Mouse (Mus musculus): ENCODE results near the gene Oog3. TPM values are rescaled to one million over a fixed set of nuclear protein-coding genes. Genes with fewer than 3 reads are reported as not detected.

Oog3 gene
- total RNA-seq (2021): not detected in 2 replicates
- long read RNA-seq: 0 reads

DNA sequence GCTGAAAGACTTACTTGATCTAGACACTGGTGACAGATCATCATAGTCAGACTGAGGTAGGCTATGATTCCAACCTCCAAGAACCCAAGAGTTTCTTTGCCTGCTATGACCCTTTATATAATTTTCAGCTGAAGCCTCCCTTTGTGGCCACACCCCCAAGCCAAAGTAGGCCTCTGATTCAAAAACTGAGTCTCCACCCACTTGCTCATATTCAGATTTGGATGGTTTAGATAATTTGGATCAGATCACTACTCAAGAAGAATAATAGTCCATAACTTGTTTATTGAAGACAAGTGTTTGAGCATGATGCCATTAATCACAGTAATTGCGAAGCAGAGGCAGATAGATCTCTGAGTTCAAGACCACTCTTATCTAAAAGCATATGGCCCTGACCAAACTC lies at the start of gene Oog3:
TSS of gene Oog3 (minus strand) at position 101 of the 400 bp plus-strand sequence.
- no peak for DNase-seq

DNA sequence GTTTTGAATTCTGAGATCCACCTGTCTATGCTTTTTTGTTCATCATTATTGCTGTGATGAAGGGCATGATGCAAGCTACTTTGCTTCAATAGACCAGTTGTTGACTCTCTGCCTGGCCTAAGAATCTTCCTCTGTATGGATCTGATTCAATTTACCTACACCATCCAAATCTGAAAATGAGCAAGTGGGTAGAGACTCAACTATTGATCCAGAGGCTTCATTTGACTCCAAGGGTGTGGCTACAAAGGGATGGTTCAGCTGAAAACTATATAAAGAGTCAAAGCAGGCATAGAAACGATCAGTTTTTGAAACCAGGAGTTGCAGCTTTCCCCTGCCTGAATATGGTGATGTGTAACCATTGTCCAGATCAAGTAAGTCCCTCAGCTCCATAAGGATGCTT lies 28.0 kb upstream of the Oog3 start, which contains the start of gene Oog2:
TSS of gene Oog2 (plus strand) at position 301 of the 400 bp plus-strand sequence.
- no peak for DNase-seq

Other genes starting within 250 kb of the Oog3 start
- not detected in 2 replicates for gene Pramef25, start 211.6 kb downstream of the Oog3 start, total RNA-seq (2021)
- gene Gm13101, start 195.7 kb downstream of the Oog3 start, total RNA-seq (2021): not detected in 2 replicates
- gene Pramef17, start 168.3 kb downstream of the Oog3 start, total RNA-seq (2021): not detected in 2 replicates
- gene Pramel4, start 103.5 kb downstream of the Oog3 start, total RNA-seq (2021): not detected in 2 replicates
- not detected in 2 replicates for gene Gm13102, start 56.2 kb downstream of the Oog3 start, total RNA-seq (2021)
- gene Oog2, start 28.1 kb upstream of the Oog3 start, total RNA-seq (2021): not detected in 2 replicates
- gene C87977, start 50.7 kb upstream of the Oog3 start, total RNA-seq (2021): not detected in 2 replicates
- gene Pramel5, start 117.8 kb upstream of the Oog3 start, total RNA-seq (2021): not detected in 2 replicates
- gene Gm13128, start 167.6 kb upstream of the Oog3 start, total RNA-seq (2021): not detected in 2 replicates
- gene Gm13119, start 195.3 kb upstream of the Oog3 start, total RNA-seq (2021): not detected in 2 replicates
- not detected in 2 replicates for gene Pramef20, start 215.3 kb upstream of the Oog3 start, total RNA-seq (2021)
- not detected in 2 replicates for gene Pramef12, start 245.8 kb upstream of the Oog3 start, total RNA-seq (2021)